10 mouse cellular contexts compared by ENCODE assay signal in the genomic region with DNA sequence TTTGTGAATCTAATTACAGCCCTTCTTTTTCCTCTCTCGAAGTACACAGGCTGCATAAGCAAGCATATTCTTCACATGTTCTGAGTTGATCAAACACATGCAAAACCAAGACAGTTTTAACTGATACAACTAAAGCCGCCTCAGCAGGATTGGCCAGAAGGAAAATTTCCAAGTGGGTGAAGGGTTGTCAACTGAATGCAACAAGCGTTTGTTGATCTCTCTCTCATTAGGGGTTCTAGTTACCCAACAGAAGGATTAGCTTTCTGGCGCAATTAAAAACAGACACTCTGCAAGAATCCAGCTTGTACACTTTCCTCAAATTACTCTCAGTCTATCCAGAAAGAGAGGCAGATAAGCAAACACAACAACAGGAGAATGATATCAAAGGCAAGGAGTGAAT.
A peak's percentile ranks its signal among the peaks of the same experiment; 100 is the strongest.
DNase-seq lines count a peak whose midpoint lies in the region; ATAC-seq and TF ChIP-seq lines count a peak whose summit lies in the region.
"Had no signal": no experiment of that assay in that cellular context is flagged by ENCODE, and none has a peak within 500 bp of the region (broad histone marks: within the 10 kb centered on the region; RNA-seq: fewer than 3 reads in every experiment).

No protein-coding gene starts in this region.

- WGBS in heart, adult 2 months, result 44% methylated on average over 4 of the region's 4 CpGs
- WGBS in lung, embryonic 14.5 days, result 50% methylated on average over 4 of the region's 4 CpGs
- 52% methylated on average over 4 of the region's 4 CpGs for WGBS in lung, adult 2 months
- 16% methylated on average over 4 of the region's 4 CpGs for WGBS in embryonic facial prominence, embryonic 14.5 days
- WGBS in lung, embryonic 16.5 days, result 50% methylated on average over 4 of the region's 4 CpGs

- H3K36me3 ChIP-seq in heart, adult 2 months (ENCODE audit: control insufficient read depth, insufficient read depth, low read length), result no peaks in the 10 kb centered on the region; the same call in none of the 2 replicates
- no peaks in the 10 kb centered on the region for H3K36me3 ChIP-seq in lung, embryonic 14.5 days (ENCODE audit: insufficient read depth)
- no peaks in the 10 kb centered on the region for H3K36me3 ChIP-seq in embryonic facial prominence, embryonic 14.5 days (ENCODE audit: control insufficient read depth, insufficient read depth, low read length)
- H3K36me3 ChIP-seq in lung, embryonic 16.5 days (ENCODE audit: control insufficient read depth, insufficient read depth, low read length), result no peaks in the 10 kb centered on the region

- H3K4me1 ChIP-seq in heart, adult 2 months (ENCODE audit: control insufficient read depth, insufficient read depth, low read length), result peaks cover 3% of the 10 kb centered on the region
- H3K4me1 ChIP-seq in lung, embryonic 14.5 days (ENCODE audit: insufficient read depth), result no peaks in the 10 kb centered on the region
- H3K4me1 ChIP-seq in lung, adult 2 months (ENCODE audit: control insufficient read depth, insufficient read depth, low read length), result no peaks in the 10 kb centered on the region
- peaks cover 6% of the 10 kb centered on the region; the same call in 1 of the 2 replicates for H3K4me1 ChIP-seq in embryonic facial prominence, embryonic 14.5 days (ENCODE audit: control insufficient read depth, insufficient read depth, low read length)
- no peaks in the 10 kb centered on the region; the same call in 1 of the 2 replicates for H3K4me1 ChIP-seq in lung, embryonic 16.5 days (replicated peaks; ENCODE audit: control insufficient read depth, insufficient read depth, low read length)

- H3K4me3 ChIP-seq in heart, adult 2 months, result no peak overlapping the region
- no peak overlapping the region for H3K4me3 ChIP-seq in lung, embryonic 14.5 days (ENCODE audit: low read depth, low read length)
- no peak overlapping the region for H3K4me3 ChIP-seq in lung, adult 2 months (replicated peaks; ENCODE audit: extremely low read depth, low read depth, low read length)
- H3K4me3 ChIP-seq in embryonic facial prominence, embryonic 14.5 days (ENCODE audit: low read depth, low read length), result no peak overlapping the region
- no peak overlapping the region for H3K4me3 ChIP-seq in lung, embryonic 16.5 days (ENCODE audit: low read length)

- H3K27me3 ChIP-seq in heart, adult 2 months (ENCODE audit: control insufficient read depth, insufficient read depth, low read length), result no peaks in the 10 kb centered on the region
- no peaks in the 10 kb centered on the region for H3K27me3 ChIP-seq in lung, embryonic 14.5 days (ENCODE audit: insufficient read depth, low read length)
- H3K27me3 ChIP-seq in embryonic facial prominence, embryonic 14.5 days (replicated peaks; ENCODE audit: control insufficient read depth, insufficient read depth, low read length), result no peaks in the 10 kb centered on the region
- no peaks in the 10 kb centered on the region for H3K27me3 ChIP-seq in lung, embryonic 16.5 days (ENCODE audit: control insufficient read depth, insufficient read depth, low read depth, low read length)

- no peak for TF ChIP-seq EP300 in heart, adult 2 months (IDR thresholded peaks at IDR 0.05; ENCODE audit: insufficient read depth, low read depth, low read length)

- no peaks in the 10 kb centered on the region for H3K9me3 ChIP-seq in lung, embryonic 14.5 days (ENCODE audit: low read depth, low read length)
- no peaks in the 10 kb centered on the region for H3K9me3 ChIP-seq in embryonic facial prominence, embryonic 14.5 days (ENCODE audit: control insufficient read depth, low read length)
- H3K9me3 ChIP-seq in lung, embryonic 16.5 days (ENCODE audit: control insufficient read depth, low read length), result no peaks in the 10 kb centered on the region

- H3K27ac ChIP-seq in heart, adult 2 months, result no peak overlapping the region; the same call in 1 of the 2 replicates
- H3K27ac ChIP-seq in lung, embryonic 14.5 days (ENCODE audit: low read depth), result no peak overlapping the region; the same call in 1 of the 2 replicates
- H3K27ac ChIP-seq in embryonic facial prominence, embryonic 14.5 days (replicated peaks; ENCODE audit: low read depth, low read length), result no peak overlapping the region
- H3K27ac ChIP-seq in lung, embryonic 16.5 days (ENCODE audit: low read length), result no peak overlapping the region

- no peaks in the 10 kb centered on the region for H3K79me2 ChIP-seq in heart, adult 2 months (replicated peaks; ENCODE audit: control insufficient read depth, insufficient read depth, low read length)

- intact Hi-C loops in heart, adult 2 months (cut with DNase I), result no loop called here

- H3K4me2 ChIP-seq in lung, embryonic 14.5 days, result no peak overlapping the region
- no peak overlapping the region for H3K4me2 ChIP-seq in embryonic facial prominence, embryonic 14.5 days (ENCODE audit: low read depth, low read length)
- H3K4me2 ChIP-seq in lung, embryonic 16.5 days (ENCODE audit: low read depth, low read length), result no peak overlapping the region

- no peak for TF ChIP-seq CTCF in heart, adult 2 months (IDR thresholded peaks at IDR 0.05)
- no peak for TF ChIP-seq CTCF in lung, embryonic 14.5 days (IDR thresholded peaks at IDR 0.05; ENCODE audit: low read depth)
- TF ChIP-seq CTCF in lung, adult 2 months (IDR thresholded peaks at IDR 0.05; ENCODE audit: insufficient read depth, low read length), result no peak

- peak; percentile 54 to 59 for DNase-seq in heart, adult 18-20 months
- DNase-seq in heart, adult 2 months, result no peak
- peak; percentile 52 for DNase-seq in lung, embryonic 14.5 days
- no peak for DNase-seq in lung, adult 2 months
- peak; percentile 31 for DNase-seq in embryonic facial prominence, embryonic 14.5 days (ENCODE audit: low spot score)
- DNase-seq in yolk sac, embryonic 10.5 days (ENCODE audit: low spot score), result no peak
- DNase-seq: cerebellum, adult 2 months; layer of hippocampus, postnatal 36 days had no signal

- no peak for TF ChIP-seq POLR2A in heart, adult 2 months (IDR thresholded peaks at IDR 0.05; ENCODE audit: insufficient read depth, low read depth, low read length)
- TF ChIP-seq POLR2A in lung, adult 2 months (IDR thresholded peaks at IDR 0.05; ENCODE audit: borderline replicate concordance, extremely low read depth, low read depth, low read length), result no peak

- no peak for ATAC-seq in lung, embryonic 14.5 days (ENCODE audit: insufficient read depth)
- ATAC-seq in embryonic facial prominence, embryonic 14.5 days (ENCODE audit: low read depth), result no peak
- peak; percentile 74 for ATAC-seq in lung, embryonic 16.5 days (ENCODE audit: low read depth)
- ATAC-seq: intestine, embryonic 16.5 days had no signal

- no peak overlapping the region for H3K9ac ChIP-seq in heart, adult 2 months (ENCODE audit: low read depth, low read length)
- H3K9ac ChIP-seq in lung, embryonic 14.5 days, result no peak overlapping the region
- H3K9ac ChIP-seq in embryonic facial prominence, embryonic 14.5 days (ENCODE audit: low read depth, low read length), result no peak overlapping the region
- no peak overlapping the region for H3K9ac ChIP-seq in lung, embryonic 16.5 days (ENCODE audit: low read length)

Comparison
In these comparisons a context has a peak if more than half of its experiments do, and no peak if none do; other contexts are left out.
1. DNase-seq: peak in heart, adult 18-20 months (2 of 2), lung, embryonic 14.5 days (single experiment) and embryonic facial prominence, embryonic 14.5 days (single experiment); none in heart, adult 2 months (0 of 2), lung, adult 2 months (single experiment) and yolk sac, embryonic 10.5 days (single experiment).